Mouse (Mus musculus) cortical plate, adult 2 months (tissue): Measurements from ENCODE around the gene Mturn.

Experiments
- CTCF ChIP-seq: fragments of 200-500 bp; IDR thresholded peaks from 2 replicates; pipeline ENCODE4 v1.5.1; 2011; ENCODE audit warnings: mild to moderate bottlenecking, control low read depth, low read length; ENCODE audit not compliant: insufficient read depth; ENCODE audit errors: extremely low read depth
- POLR2A ChIP-seq: fragments of 200-500 bp; IDR thresholded peaks from 2 replicates; pipeline ENCODE4 v1.6.1; 2011; ENCODE audit warnings: mild to moderate bottlenecking, low read length, control low read depth; ENCODE audit not compliant: insufficient read depth; ENCODE audit errors: extremely low read depth

DNA sequence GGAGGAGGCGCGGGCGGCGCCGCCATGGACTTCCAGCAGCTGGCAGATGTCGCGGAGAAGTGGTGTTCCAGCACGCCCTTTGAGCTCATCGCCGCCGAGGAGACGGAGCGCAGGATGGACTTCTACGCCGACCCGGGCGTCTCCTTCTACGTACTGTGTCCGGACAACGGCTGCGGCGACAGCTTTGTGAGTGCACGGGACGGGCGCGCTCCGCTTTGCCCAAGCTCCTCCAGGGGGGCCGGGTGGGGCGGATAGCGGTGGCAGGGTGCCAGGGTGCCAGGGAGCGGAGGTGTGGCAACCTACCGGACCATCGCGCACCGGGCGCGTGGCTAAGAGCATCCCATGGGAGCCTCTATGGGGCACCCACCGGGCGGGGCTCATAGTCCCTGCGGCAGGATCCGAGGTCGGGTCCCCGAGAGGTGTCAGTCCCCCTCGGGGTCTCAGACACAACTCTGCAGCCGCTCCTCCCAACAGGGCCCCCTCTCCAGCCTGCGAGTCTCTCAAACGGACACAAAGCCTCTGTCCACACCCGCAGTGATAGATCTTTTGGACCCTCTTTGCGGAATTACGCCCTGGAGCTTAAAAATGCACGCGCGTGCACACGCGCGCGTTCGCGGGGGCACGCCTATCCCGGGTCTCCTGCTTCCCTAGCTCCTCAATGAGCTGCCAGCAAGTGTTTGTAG is 463 bp downstream of the Mturn start:
- TF ChIP-seq CTCF: no peak
- no peak; the same call in 1 of the 2 replicates for TF ChIP-seq POLR2A
